Mouse (Mus musculus) retina, postnatal 7 days (tissue): ENCODE measurements around the gene Tmie.
A peak's percentile ranks its signal among the peaks of the same experiment; 100 is the strongest.

Experiments
- DNase-seq: peaks from one replicate; pipeline ENCODE4 v3.0.0-alpha.2; 2012; ENCODE audit warnings: low read depth, low spot score

Gene Tmie

GRCm38 (mm10) chr9:110879998-110880561 is at the start of gene Tmie:
Tmie (minus strand) TSS chr9:110880113.
- no peak for DNase-seq

- DNase-seq: peak; percentile 49
These were observed 42.8 kb upstream of the Tmie start for GRCm38 (mm10) chr9:110922759-110923158.

- no peak for DNase-seq
These were observed 40.9 kb upstream of the Tmie start for GRCm38 (mm10) chr9:110920665-110921419.

- DNase-seq: no peak
These were observed 36.9 kb upstream of the Tmie start, which contains the start of gene Fam240a for GRCm38 (mm10) chr9:110916786-110917185. Fam240a (minus strand) TSS chr9:110916861.

GRCm38 (mm10) chr9:110915466-110915865 is 35.6 kb upstream of the Tmie start:
- no peak for DNase-seq

GRCm38 (mm10) chr9:110914631-110915236 is 34.8 kb upstream of the Tmie start:
- no peak for DNase-seq

GRCm38 (mm10) chr9:110909371-110909967 is 29.6 kb upstream of the Tmie start:
- DNase-seq: no peak

GRCm38 (mm10) chr9:110908631-110909016 is 28.7 kb upstream of the Tmie start:
- no peak for DNase-seq

GRCm38 (mm10) chr9:110907838-110908630 is 28.1 kb upstream of the Tmie start:
- no peak for DNase-seq

- DNase-seq: no peak
These were observed 27.4 kb upstream of the Tmie start for GRCm38 (mm10) chr9:110907201-110907837.

- DNase-seq: no peak
These were observed 22.4 kb upstream of the Tmie start for GRCm38 (mm10) chr9:110902271-110902670.

- DNase-seq: no peak
These were observed 21.3 kb upstream of the Tmie start for GRCm38 (mm10) chr9:110901204-110901603.

GRCm38 (mm10) chr9:110899451-110900008 is 19.6 kb upstream of the Tmie start:
- DNase-seq: no peak

GRCm38 (mm10) chr9:110896595-110896994 is 16.7 kb upstream of the Tmie start:
- DNase-seq: no peak

GRCm38 (mm10) chr9:110895994-110896393 is 16.1 kb upstream of the Tmie start:
- no peak for DNase-seq

- no peak for DNase-seq
These were observed 15.6 kb upstream of the Tmie start for GRCm38 (mm10) chr9:110895507-110895906.

- no peak for DNase-seq
These were observed 13.5 kb upstream of the Tmie start for GRCm38 (mm10) chr9:110893429-110893828.

GRCm38 (mm10) chr9:110892552-110892951 is 12.6 kb upstream of the Tmie start:
- DNase-seq: no peak

- no peak for DNase-seq
These were observed 11.3 kb upstream of the Tmie start for GRCm38 (mm10) chr9:110891077-110891828.
